Mouse (Mus musculus) cerebellum, adult 11 months (tissue): ENCODE measurements around the gene Pcp4l1.
"Not testable (repeated sequence)": the region's sequence is repeated elsewhere in the genome, so short reads cannot be mapped to it uniquely, and the experiment has no call there.

Experiments
- DNase-seq: peaks from one replicate; pipeline ENCODE4 v3.0.0; 2022

Gene Pcp4l1

DNA sequence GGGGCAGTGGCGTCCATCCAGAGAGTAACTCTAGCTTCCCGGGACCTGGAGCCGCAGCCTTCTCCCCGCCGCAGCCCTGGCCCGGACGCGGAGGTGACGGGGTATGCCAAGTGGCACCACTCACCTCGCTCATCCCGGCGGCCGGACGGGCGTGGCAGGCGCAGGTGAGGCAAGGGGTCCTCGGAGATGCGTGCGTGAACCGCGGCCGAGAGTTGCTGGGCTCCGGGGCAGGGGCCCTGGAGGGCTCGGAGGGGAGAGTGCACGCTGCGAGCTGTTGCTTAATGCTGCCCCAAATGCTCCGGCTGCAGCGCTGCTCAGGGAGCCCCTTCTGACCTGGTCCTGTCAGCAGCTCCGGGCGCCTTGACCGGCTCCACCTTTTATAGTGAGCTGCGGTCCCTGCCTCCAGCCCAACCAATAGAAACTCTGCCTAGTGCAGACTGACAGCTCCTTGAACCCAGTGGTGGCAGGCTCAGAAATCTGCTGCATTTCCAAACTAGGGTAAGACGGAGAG, at the start of gene Pcp4l1:
Gene Pcp4l1 (minus strand): TSS at position 382 of the 511 bp plus-strand sequence.
- DNase-seq, result peak; percentile 21

DNA sequence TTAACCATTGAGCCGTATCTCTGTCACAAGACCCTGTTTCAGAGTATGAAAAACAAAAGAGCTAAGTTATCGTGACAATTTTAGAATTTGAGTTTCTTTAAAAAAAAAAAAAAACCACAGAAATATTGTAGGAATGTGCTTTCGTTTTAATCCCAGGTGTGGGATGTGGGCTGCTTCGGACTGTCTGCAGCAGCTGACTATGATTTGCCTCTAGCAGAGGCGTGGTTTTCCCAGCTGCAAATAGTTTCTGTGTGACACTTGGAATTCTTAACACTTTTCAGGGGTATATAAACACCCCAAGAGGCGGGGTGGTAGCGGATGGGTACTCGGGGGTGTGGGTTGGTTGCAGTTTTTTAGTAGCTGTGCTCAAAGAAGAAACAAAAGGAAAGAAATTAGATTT, 49.3 kb upstream of the Pcp4l1 start:
- no peak for DNase-seq

DNA sequence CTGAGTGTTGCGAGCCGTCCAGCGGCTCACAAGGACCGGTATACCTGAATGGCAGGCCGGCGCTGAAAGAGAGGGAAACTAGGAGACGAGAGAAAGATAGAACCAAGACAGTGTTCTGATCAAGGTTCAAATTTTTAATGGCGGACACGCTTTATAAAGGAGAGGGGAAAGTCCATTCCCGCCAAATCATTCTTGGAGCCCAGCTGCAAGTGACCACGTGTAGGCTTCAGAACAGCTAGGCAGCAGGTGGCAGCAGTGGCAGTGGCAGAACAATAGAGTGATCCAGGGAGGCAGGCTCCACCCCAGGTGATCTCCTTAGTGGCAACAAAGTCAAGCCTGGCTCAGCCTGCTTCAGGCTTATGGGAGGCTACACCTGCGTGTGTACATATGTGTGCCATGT, 45.9 kb upstream of the Pcp4l1 start:
- DNase-seq, result not testable (repeated sequence)

DNA sequence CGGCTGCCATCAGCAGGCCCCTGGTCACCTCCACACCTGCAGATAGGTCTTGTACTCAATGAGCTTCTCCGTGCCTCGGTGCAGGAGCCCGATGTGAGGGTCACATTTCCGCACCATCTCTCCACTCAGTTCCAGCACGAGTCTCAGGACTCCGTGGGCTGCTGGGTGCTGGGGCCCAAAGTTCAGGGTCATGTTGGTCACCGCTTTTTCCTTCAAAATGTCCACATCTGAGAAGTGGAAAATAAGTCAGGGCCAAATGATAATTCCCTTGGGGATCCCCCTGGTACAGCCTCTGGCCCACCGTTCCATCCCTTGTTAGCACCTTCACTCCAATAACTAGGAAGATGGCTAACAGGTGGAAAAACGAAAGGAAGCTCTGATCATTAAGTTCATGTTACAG, 44.8 kb upstream of the Pcp4l1 start:
- DNase-seq, result no peak

DNA sequence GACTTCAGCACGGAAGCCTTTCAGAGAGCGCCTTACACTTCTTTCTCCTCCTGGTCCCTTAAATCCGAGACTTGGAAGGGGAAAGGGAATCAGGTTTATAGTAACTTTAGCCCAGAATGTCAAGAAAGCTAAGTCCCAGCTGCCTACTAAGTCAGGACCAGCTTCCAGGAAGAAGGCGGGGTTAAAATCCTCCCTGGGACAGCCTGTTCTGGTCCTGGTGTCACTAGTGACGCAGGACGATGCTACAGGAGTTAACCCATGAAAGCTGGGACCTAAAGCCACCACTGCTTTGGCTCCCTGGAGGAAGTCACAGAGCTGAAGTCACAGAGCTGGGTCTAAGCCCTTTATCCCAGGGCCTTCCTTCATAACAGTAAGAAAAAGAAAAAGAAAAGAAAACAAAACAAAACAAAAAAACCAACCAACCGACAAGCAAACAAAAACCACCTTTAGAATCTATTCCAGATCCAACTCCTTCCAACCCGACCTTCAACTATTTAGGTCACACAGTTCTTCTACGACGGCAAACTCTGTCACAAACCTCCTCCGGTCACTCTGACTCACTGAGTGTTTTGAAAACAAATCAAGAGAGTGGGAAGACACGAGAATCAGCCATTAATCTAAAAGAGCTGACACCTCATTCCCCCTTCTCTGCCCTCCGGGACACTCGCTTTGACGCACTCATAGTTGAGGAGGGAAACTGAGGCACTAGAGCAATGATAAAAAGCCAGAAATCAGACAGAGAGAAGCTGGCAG, 44.1 kb upstream of the Pcp4l1 start:
- no peak for DNase-seq

DNA sequence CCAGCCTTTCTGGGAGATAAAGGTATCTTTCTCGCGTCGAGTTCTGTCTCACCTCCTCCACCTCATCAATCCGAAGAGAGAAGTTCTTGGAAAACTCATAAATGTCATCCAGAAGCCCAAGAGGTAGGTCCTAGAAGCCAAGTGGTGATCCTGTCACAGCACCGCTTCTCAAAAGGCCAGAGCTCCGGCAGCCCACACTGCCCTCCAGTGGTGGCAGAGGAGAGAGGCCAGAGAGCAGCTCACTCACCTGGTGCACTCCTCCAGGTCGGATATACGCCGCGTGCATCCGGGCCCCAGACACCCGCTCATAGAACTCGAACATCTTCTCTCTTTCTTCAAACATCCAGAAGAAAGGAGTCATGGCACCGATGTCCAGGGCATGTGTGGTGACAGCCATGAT, 42.4 kb upstream of the Pcp4l1 start:
- DNase-seq, result no peak

DNA sequence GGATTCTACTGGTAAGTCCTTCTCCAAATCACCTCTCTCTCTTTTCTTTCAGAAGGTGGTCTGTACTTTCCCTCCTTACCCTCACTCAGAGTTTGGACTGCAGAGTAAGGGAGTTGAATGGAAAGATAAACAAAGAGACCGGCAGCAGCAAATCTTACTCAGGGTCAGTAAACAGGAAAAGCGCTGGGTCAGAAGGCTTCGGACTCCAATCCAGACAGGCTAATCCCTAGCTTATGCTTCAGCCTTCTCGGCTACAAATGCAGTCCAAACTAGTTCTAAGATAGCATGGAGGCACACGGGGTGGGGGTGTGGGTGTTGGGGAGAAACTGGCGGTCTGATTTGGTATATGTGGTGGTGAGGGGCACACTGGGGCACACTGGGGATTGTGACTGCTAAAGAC, 41.4 kb upstream of the Pcp4l1 start:
- no peak for DNase-seq

DNA sequence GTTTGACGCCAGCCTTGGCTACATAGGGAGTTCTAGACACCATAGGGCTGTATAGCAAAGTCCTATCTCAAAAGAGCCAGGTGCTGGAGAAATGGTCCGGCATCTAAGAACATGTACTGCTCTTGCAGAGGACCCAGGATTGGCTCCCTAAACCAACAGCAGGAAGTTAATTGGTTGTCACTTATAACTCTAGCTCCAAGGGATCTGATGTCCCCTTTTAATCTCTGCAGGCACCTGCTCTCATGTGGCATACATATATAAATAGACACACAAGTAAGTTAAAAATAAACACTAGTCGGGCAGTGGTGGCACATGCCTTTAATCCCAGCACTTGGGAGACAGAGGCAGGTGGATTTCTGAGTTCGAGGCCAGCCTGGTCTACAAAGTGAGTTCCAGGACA, 39.7 kb upstream of the Pcp4l1 start:
- DNase-seq, result no peak

DNA sequence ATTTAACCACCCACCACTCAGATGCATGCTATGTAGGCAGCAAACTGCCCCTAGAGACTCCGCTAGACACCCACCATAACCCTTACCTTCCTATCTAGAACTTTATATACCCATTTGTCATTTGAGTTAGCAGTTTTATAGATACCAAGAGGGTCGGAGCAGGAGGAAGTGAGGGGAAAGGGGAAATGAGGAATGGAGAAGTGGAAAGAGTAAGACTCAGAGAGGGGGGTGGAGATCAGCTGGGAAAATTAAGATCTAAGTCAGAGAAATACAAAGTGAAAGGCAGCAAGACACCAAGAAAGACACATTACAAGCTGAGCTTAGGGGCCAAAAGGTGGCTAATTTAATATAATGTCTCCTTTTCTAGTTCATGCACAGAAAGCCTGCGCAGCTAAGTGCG, 38.5 kb upstream of the Pcp4l1 start:
- no peak for DNase-seq

DNA sequence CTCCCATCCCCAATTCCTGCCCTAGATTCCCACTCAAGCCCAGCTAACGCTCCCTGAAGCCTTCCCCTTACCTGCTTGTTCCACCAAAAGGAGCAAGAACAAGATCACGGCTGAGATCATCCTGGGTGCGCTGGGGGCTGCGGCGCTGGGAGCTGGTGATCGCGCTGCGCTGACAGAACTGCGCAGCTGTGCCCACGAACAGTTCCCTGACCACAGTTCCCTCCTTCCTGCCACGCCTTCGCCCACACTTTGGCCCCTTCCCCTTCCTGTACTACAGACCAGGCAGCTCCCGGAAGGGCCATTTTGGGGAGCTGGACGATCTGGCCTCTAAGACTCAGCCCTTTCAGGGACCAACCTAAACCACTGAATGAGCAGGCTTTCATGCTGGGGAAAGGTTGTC, 38.1 kb upstream of the Pcp4l1 start, which contains the start of gene Fcer1g:
Gene Fcer1g (minus strand): TSS at position 240 of the 400 bp plus-strand sequence.
- no peak for DNase-seq

DNA sequence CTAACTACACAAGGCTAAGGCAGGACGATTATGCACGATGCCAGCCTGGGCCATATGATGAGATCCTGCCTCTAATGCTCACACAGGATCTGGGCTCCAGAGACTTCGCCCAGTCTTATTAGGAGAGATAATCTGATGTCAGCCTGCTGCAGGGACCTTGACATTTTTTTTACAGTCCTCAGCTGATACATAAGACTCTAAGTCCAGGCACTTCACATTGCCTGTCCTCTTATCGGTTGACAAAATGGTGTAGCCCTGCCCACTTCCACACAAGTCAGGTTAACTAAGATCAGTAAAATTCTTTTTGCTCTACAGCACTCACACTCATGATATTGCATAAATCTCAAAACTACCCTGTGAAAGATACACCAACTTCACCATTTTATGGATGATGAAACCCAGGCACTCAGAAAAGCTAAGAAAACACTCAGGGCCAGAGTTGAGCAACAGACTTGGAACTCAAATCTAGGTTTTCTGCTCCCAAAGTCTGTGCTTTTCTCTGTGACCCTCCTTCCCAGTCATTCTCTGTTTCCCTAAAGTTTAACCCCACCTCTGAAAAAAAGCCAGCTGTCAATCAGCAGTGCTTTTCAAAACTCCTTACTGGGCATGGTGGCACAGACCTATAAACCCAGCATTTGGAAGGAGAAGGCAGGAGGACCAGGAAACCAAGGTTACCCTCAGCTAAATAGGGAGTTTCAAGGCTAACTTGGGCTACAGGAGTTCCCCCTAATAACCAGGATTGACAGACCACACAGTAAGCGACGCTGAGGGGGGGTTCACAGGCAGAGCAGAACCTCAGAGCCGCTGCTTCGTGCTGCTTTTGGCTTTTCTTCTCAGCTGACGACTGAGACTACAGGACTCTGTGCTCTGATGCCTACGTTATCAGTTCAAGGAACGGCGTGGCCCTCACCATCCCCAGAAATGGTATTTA, 37.0 kb upstream of the Pcp4l1 start:
- DNase-seq, result no peak

DNA sequence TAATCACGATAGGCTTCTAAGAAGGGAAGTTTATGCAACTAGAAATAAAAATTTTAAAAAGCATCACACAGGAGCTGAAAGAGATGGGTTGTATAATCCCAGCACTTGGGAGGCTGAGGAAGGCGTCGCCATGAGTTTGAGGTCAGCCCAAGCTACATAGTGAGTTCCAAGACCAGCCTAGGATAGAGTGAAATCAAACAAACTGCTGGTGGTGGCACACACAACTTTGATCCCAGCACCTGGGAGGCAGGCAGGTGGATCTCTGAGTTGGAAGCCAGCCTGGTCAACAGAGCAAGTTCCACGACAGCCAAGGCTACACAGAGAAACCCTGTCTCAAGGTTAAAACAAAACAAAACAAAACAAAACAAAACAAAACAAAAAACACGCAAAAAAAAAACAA, 36.3 kb upstream of the Pcp4l1 start:
- no peak for DNase-seq

DNA sequence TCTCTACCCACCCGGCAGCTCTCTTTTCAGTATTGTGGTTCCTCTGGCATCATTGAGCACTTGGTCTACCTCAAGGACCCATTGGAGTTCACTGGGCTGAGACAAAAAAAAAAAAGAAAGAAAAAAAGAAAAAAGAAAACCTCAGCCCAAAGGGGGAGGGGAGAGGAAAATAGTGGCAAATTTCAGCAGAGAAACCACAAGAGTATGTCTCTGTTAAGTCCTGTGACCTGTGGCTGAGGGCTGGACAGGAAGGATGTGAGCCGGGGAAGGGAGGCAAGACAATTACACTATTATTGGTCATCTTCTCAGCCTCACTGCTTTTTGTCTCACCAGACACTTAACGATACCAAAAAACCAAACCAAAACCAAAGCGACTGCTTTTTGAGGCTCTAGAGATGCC, 35.8 kb upstream of the Pcp4l1 start:
- no peak for DNase-seq

DNA sequence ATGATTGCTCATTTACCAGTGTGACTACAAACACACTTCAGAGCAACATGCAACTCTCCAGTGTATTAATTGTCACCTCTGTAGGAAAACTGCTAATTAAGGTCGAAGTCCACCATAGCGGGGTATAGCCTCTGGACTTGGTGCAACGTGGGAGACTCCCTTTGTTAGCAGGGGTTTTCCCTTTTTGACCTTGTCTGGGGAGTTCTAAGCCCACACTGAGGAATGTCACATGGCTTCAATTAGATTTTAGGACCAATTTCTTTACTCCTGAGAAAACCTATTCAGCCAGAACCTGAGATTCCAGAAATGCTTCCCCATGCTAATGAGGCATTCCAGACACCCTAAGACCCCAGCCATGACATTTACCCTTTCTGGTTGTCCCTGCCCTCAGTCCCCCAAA, 34.1 kb upstream of the Pcp4l1 start:
- no peak for DNase-seq

DNA sequence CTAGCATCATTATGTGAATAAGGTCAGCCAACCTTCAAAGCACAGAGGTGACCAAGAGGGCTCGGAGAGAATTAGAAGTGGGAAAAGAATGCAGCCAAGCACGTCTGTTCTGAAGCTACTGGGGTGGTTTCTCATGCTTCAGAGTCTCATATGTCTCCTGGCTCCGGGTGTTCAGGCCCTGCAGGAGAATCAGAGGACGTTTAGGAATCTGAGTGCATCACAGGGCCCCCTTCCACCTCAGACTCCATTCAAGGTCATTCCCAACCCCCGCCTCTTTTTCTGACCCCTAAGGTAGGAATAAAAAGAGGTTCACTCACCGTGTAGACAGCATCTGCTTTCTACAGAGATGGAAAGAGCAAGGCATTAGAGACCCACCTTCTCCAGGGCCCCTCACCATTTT, 33.7 kb upstream of the Pcp4l1 start:
- no peak for DNase-seq

DNA sequence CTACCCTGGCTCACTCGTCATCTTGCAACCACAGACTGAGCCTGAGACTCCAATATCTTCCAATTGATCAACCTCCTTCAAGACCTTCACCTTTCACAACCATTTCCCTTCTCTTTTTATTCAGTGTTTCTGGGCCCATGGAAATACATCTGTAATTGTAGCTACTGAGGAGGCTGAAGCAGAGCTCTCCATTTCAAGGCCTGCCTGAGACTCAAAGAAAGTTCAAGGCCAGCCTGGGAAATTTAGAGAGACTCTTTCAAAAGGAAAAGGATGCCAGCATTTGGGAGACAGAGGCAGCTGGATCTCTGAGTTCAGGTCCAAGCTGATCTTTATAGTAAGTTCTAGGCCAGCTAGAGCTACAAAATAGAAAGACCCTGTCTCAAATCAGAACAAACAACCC, 31.8 kb upstream of the Pcp4l1 start:
- no peak for DNase-seq

DNA sequence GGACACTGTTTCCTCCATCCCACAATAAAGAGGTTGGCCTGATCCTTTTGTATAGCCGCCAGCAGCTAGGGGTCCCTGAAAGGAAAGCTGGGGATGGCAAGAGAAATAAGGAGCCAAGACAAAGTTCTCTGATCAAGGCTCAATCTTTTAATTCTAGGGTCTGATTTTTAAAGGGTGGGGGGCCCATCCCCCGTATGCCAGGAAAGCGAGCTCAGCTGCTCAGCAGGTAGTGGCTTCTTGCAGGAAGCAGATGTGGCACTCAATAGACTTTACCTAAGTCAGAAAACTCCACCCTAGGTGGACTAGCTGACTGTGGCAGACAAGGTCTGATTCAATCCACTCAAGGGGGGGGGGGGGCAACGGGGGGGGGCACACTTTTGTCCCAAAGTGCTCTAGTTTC, 30.7 kb upstream of the Pcp4l1 start:
- no peak for DNase-seq

DNA sequence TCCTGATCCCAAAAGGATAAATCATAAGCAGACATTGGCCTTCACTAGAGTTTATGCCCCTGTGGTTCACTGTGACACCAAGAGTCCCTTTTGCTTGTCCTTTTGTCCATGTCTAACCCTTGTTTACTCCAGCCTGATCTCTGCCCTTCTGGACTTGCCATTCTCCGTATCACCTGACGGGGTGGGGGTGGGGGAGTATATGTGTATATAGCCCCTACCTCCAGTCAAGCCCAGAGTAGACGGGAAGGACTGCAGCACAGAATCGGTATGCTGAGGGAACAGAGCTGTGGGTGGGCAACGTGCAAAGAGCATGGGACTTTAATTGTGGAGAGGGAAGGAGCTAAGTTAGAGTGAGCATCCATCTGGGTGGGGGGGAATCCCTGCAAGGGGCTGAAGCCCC, 28.8 kb upstream of the Pcp4l1 start, which contains the start of gene Apoa2:
Gene Apoa2 (plus strand): TSS at position 198 of the 400 bp plus-strand sequence.
- no peak for DNase-seq

DNA sequence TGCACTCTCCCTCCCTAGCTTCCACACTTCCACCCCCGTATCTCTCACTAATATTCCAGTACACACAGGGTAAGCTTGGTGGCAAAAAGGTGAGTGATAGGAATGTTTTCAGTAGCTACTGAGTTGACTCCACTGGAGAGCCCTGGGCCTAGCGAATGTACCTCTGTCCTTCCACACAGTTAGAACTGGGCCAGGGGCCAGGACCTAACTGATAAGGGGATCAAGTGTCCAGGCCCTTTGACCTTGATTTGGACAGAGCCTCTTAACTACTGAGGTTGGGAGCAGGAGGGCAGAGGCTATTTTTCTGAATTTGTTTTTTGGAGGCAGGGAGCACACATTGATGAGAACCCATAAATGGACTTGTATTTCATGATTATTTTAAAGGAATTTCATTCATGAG, 27.7 kb upstream of the Pcp4l1 start:
- no peak for DNase-seq

DNA sequence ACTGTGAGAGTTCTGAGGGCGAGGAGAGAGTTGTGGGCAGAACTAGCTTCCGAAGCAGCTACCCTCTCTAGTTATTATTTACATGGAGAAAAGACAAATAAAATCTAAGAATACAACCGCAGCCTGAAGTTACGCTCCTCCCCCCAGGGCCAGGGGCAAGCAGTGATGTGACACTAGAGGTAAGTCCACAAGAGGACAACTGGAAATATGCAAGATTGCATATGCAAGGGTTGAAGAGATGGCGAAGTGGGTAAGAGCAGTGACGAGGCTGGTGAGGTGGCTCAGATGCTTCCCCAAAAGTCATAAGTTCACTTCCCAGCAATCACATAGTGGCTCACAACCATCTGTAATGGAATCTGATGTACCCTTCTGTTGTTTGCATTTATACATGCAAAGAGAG, 27.1 kb upstream of the Pcp4l1 start:
- DNase-seq, result no peak

DNA sequence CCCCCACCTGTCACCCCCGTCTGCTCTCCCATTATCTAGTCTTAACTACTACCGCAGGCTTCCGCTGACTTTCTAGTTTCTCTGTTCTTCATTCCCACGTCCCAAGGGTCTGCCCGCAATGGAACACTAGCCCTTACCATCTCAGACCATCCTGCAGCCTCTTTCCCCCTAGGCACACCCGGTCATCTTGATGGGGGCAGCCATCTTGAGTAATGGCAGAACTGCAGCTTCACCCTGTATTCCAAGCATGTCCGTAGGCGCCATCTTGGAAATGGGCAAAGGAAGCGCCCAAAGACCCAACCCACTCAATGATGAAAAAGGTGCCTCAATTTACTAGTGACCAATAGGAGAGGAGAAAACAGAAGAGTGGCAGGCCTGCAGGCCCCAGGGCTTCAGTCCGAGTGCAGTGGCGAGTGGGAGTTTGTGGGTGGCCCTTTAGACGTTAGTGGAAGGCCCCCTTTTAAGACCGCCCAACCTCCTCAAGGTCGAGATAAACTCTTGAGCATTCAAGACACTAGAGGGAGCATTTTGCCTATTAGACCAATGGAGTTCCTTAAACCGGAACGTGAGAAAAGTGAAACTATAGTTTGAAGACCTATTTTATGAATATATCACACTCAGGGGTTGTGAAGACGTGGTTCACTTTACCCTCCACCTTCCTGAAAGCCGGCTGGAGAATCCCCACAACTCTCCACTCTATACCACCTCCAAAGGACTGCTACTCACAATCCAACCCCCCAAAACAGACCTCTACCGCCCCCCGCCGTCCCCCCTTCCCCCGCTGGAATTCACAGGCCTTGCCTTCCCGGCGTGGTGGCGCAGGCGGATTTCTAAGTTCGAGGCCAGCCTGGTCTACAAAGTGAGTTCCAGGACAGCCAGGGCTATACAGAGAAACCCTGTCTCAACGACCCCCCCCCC, 26.4 kb upstream of the Pcp4l1 start, which contains the start of gene Tomm40l:
Gene Tomm40l (minus strand): TSS at position 277 of the 918 bp plus-strand sequence.
- peak; percentile 93 for DNase-seq
